ENCODE assay signal across 7 mouse cellular contexts in the genomic region with DNA sequence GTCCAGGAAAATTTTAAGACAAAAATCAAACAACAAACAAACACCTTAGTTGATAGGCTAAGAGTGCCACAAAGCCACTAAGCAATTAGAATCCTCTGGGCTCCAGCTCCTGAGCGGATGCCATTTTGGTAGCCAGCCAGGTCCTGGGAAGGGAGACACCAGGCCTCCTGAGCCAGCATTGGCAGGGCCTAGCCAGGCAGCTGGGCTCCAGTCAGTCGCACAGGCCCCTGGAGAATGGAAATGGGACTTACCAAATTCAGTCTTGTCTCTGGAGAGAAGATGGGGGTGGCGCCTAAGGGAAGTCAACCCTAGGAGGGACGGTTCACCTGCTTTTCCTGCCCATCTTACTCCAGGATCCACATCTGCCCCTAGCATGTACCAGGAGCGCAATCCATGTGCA. TPM values are rescaled to one million over a fixed set of nuclear protein-coding genes. Genes with fewer than 3 reads are reported as not detected.
A peak's percentile ranks its signal among the peaks of the same experiment; 100 is the strongest.
DNase-seq lines count a peak whose midpoint lies in the region; ATAC-seq and TF ChIP-seq lines count a peak whose summit lies in the region.

No protein-coding gene starts in this region.

- no peaks in the 10 kb centered on the region for H3K9me3 ChIP-seq in intestine, postnatal 0 days (ENCODE audit: control insufficient read depth)

- ATAC-seq in cerebellum, adult (ENCODE audit: insufficient number of reproducible peaks, low FRiP score, low TSS enrichment): peak; percentile 72
- ATAC-seq in intestine, postnatal 0 days: no peak

- H3K4me1 ChIP-seq in intestine, postnatal 0 days (replicated peaks; ENCODE audit: control insufficient read depth, insufficient read depth, low read length): no peaks in the 10 kb centered on the region

- 90% methylated on average over 5 of the region's 5 CpGs for WGBS in intestine, postnatal 0 days

- TF ChIP-seq CTCF in intestine, postnatal 0 days (IDR thresholded peaks at IDR 0.05; ENCODE audit: low read depth): no peak

- H3K27ac ChIP-seq in intestine, postnatal 0 days (ENCODE audit: low read depth, low read length): no peak overlapping the region

- no peak overlapping the region for H3K4me3 ChIP-seq in intestine, postnatal 0 days (ENCODE audit: low read depth, low read length)

- H3K36me3 ChIP-seq in intestine, postnatal 0 days (ENCODE audit: control insufficient read depth, insufficient read depth): no peaks in the 10 kb centered on the region

- peak; percentile 45 to 49 for DNase-seq in left cerebral cortex, adult 18-20 months (ENCODE audit: low spot score in 2 of 2)
- DNase-seq in left cerebral cortex, adult 11 months (ENCODE audit: low spot score): no peak
- DNase-seq in frontal cortex, postnatal 10 days (ENCODE audit: low spot score in 2 of 2): peak; percentile 46 to 61
- peak; percentile 55 for DNase-seq in layer of hippocampus, adult 9-11 months
- no peak for DNase-seq in c-Kit-positive CD71-positive TER-119-positive erythroid progenitor cells, embryonic 14.5 days (ENCODE audit: low spot score)

- no peaks in the 10 kb centered on the region for H3K27me3 ChIP-seq in intestine, postnatal 0 days (replicated peaks; ENCODE audit: control insufficient read depth, insufficient read depth, low read length)

- H3K4me2 ChIP-seq in intestine, postnatal 0 days (replicated peaks; ENCODE audit: low read depth): no peak overlapping the region

- H3K9ac ChIP-seq in intestine, postnatal 0 days (ENCODE audit: low read depth, low read length): no peak overlapping the region

RNA-seq across cellular contexts. Expression of a gene that starts 54.3 kb away (rescaled TPM):
- total RNA-seq in left cerebral cortex, adult 18-20 months (2021): 10 to 100 TPM; 17.1 to 18.0 TPM
- 5.6 and 5.9 TPM in 2 replicates for polyA plus RNA-seq in intestine, postnatal 0 days (2015; fragmentation: Nextera tagmentation; extraction: Ambion mirVana)

Comparison
In these comparisons a context has a peak if more than half of its experiments do, and no peak if none do; other contexts are left out.
1. DNase-seq: peak in left cerebral cortex, adult 18-20 months (2 of 2), frontal cortex, postnatal 10 days (2 of 2) and layer of hippocampus, adult 9-11 months (single experiment); none in left cerebral cortex, adult 11 months (single experiment) and c-Kit-positive CD71-positive TER-119-positive erythroid progenitor cells, embryonic 14.5 days (single experiment).